Mouse (Mus musculus) CH12.LX (cell line): ENCODE data around the gene Lyg2.

Source experiments
- CTCF ChIP-seq, 2 experiments: IDR thresholded peaks in 1 of 2; conservative IDR thresholded peaks in 1 of 2; 2 replicates each; pipeline ENCODE4 v1.5.1; 2011 to 2012; ENCODE audit warnings: low read depth in 2 of 2, low read length in 2 of 2, improper control_type of control experiment in 1 of 2, inconsistent platforms in 1 of 2, mild to moderate bottlenecking in 1 of 2, moderate library complexity in 1 of 2
- ELF1 ChIP-seq: IDR thresholded peaks from 2 replicates; pipeline ENCODE4 v1.6.1; 2014; ENCODE audit warnings: low read depth, mild to moderate bottlenecking, inconsistent platforms, low read length, improper control_type of control experiment
- ZC3H11A ChIP-seq: IDR thresholded peaks from 2 replicates; pipeline ENCODE4 v1.6.1; 2012; ENCODE audit warnings: low read depth, mild to moderate bottlenecking, inconsistent platforms, low read length, improper control_type of control experiment

DNA sequence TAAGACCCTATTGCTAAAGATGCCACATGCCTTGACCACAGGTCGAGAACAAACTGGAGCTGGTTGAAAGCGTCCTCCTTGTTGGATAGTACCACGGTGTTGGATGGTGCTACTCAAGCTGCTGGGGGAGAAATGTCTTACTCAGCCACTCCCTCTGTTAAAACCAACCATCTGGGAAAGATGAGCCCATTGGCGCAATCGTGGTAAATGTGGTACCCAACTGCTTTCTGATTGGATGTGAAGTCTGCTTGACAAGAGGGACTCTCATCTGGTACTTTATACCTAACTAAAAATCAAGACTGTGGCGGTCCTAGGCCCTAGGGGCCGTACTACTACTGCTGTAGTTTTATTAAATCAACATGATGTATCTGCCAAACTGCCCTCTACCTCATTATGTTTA lies 27.1 kb downstream of the Lyg2 start:
- no peak for TF ChIP-seq ZC3H11A
- no peak for TF ChIP-seq ELF1
- no peak for TF ChIP-seq CTCF (conservative IDR thresholded peaks at IDR 0.05 in 1 of 2, IDR thresholded peaks at IDR 0.05 in 1 of 2; ENCODE audit: low read depth in 2 of 2, low read length in 2 of 2)
